Mouse (Mus musculus): ENCODE results near the gene Slc27a1.

DNA sequence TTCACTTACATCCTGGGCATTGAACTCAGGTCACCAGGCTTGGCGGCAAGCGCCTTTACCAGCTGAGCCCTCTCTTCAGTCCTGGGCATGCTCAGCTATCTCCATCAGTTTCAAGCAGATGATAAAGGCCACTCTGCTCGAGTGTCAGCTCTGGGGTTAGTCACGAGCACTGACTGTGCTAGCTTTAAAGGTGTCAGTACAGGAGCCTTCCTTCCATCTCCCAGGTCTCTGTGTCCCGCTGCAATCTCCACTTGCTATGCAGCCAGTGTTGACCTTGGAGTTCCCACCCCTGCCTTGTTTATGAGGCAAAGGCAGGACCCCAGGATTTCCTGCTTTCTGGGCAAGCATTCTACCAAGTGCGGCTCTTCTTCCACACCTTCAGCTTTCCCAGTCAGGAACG is 1.1 kb upstream of the Slc27a1 start:
- TF ChIP-seq CTCF (IDR thresholded peaks at IDR 0.05) (no peak), EP300 (IDR thresholded peaks at IDR 0.05) (no peak)
